Mouse (Mus musculus): ENCODE measurements at regions not wholly inside any gene's neighbourhood (a gene's known extent, or its start where the extent isn't known, plus 50 kb on each side); places are given as distances from the start of the nearest gene placed in this dataset.
"Not testable (repeated sequence)": the region's sequence is repeated elsewhere in the genome, so short reads cannot be mapped to it uniquely, and the experiment has no call there.

- DNase-seq = no peak
Observed at GRCm38 (mm10) chr2:63706643-63707042, 391.2 kb downstream of the Fign start.

- no peak for DNase-seq
Observed at GRCm38 (mm10) chr2:63706183-63706582, 391.7 kb downstream of the Fign start.

- peak in 1 of 2 experiments; percentile 1 for DNase-seq
Observed at GRCm38 (mm10) chr2:63702333-63703096, 395.3 kb downstream of the Fign start.

GRCm38 (mm10) chr2:63701861-63702260 is 396.0 kb downstream of the Fign start:
- no peak for DNase-seq

GRCm38 (mm10) chr2:63700255-63700654 is 397.6 kb downstream of the Fign start:
- DNase-seq = no peak

GRCm38 (mm10) chr2:63669700-63670099 is 428.1 kb downstream of the Fign start:
- no peak for DNase-seq

GRCm38 (mm10) chr2:63668784-63669183 is 429.1 kb downstream of the Fign start:
- no peak for DNase-seq

- not testable (repeated sequence) for DNase-seq
Observed at GRCm38 (mm10) chr2:63659947-63660346, 437.9 kb downstream of the Fign start.
